Mouse (Mus musculus) forebrain, embryonic 16.5 days (tissue): ENCODE data around the gene Igfbp7. TPM values are rescaled to one million over a fixed set of nuclear protein-coding genes. Genes with fewer than 3 reads are reported as not detected.

Experiments
- ATAC-seq: fragments of 200-750 bp; cut with Nextera tagmentation; 2 replicates; pipeline ENCODE4 v1.8.0; 2017; ENCODE audit warnings: mild to moderate bottlenecking, moderate library complexity
- H3K27ac ChIP-seq: fragments of 300-500 bp; sonication (generic); 2 replicates; pipeline ENCODE4 v1.5.1; 2014; ENCODE audit warnings: low read length, control low read depth
- H3K27me3 ChIP-seq: fragments of 300-500 bp; sonication (generic); replicated peaks from 2 replicates; pipeline ENCODE4 v1.6.1; 2014; ENCODE audit warnings: low read length; ENCODE audit not compliant: control insufficient read depth, insufficient read depth
- H3K36me3 ChIP-seq: fragments of 300-500 bp; sonication (generic); 2 replicates; pipeline ENCODE4 v1.6.1; 2014; ENCODE audit not compliant: control insufficient read depth, insufficient read depth
- H3K4me1 ChIP-seq: fragments of 300-500 bp; sonication (generic); replicated peaks from 2 replicates; pipeline ENCODE4 v1.6.1; 2014; ENCODE audit warnings: low read length; ENCODE audit not compliant: control insufficient read depth, insufficient read depth
- H3K4me2 ChIP-seq: fragments of 300-500 bp; sonication (generic); 2 replicates; pipeline ENCODE4 v1.6.1; 2014; ENCODE audit warnings: mild to moderate bottlenecking, low read length, control low read depth
- H3K4me3 ChIP-seq: fragments of 300-500 bp; sonication (generic); replicated peaks from 2 replicates; pipeline ENCODE4 v1.5.1; 2014; ENCODE audit warnings: mild to moderate bottlenecking, low read length, control low read depth
- H3K9ac ChIP-seq: fragments of 300-500 bp; sonication (generic); replicated peaks from 2 replicates; pipeline ENCODE4 v1.6.1; 2014; ENCODE audit warnings: low read depth, low read length, control low read depth
- H3K9me3 ChIP-seq: fragments of 300-500 bp; sonication (generic); 2 replicates; pipeline ENCODE4 v1.6.1; 2016; ENCODE audit warnings: low read length; ENCODE audit not compliant: control insufficient read depth
- WGBS: fragments of 180-500 bp; shearing (Covaris S2); extraction: QIAGEN DNeasy Blood & Tissue Kit; methylation state at CpG from one replicate; pipeline ENCODE4 v1.1.7; 2014; 5-methylcytosine and 5-hydroxymethylcytosine counted together
- polyA plus RNA-seq: library from polyadenylated mRNA; unstranded; fragments of >200 nt; fragmentation: Nextera tagmentation; extraction: Ambion mirVana; gene quantifications from 2 replicates; pipeline ENCODE4 v1.2.1, GENCODE M21; 2015

Igfbp7 gene
- polyA plus RNA-seq, 1 experiment from 2014 or later = 55.8 TPM

DNA sequence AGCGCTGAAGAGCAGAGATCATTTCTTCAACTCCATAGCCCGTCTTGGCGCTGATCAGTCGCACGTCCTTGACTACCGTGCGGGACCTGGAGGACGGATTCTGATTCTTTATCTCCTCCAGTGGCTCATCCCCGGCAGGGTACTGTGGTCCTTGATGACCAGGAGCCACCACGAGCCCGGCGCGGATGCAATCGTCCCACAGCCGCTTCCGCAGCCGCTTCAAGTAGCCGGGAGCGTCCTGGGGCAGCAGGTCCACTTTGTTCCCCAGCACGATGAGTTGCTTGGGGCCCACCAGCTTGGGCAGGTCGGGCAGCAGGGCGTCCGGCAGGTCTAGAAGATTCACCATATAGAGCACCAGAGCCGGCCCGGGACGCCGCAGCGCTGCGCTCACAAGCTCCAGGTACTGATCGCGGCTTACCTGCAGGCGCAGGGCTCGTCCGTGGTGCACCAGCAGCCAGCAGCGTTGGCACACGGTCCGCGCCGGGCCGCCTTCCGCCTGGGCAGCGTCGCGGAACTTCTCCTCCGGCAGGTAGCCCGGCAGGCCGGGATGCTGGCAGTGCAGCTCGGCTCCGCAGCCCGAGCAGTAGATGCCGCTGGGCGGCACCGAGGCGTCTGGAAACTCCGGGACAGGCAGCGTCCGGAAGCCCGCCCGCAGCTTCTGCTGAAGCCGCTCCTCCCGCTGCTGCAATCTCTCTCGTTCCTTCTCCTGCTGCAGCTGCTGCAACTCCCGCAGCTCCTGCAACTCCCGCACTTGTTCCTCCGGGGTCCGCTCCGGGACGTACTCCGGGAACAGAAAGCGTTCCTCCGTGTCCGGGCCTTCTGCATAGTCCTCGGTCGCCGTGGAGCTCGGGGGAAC, 98.6 kb downstream of the Igfbp7 start:
- Histone ChIP-seq H3K4me3 (peak overlapping the region; percentile 88), H3K36me3 (peaks cover 5% of the 10 kb centered on the region; the same call in 1 of the 2 replicates), H3K4me1 (peaks cover 23% of the 10 kb centered on the region), H3K27me3 (no peaks in the 10 kb centered on the region), H3K9me3 (no peaks in the 10 kb centered on the region), H3K9ac (peak overlapping the region; percentile 88), H3K4me2 (peak overlapping the region; percentile 97), H3K27ac (peak overlapping the region; percentile 96)
- under 1% methylated on average over 75 of the region's 76 CpGs for WGBS
- peak; percentile 21 for ATAC-seq

DNA sequence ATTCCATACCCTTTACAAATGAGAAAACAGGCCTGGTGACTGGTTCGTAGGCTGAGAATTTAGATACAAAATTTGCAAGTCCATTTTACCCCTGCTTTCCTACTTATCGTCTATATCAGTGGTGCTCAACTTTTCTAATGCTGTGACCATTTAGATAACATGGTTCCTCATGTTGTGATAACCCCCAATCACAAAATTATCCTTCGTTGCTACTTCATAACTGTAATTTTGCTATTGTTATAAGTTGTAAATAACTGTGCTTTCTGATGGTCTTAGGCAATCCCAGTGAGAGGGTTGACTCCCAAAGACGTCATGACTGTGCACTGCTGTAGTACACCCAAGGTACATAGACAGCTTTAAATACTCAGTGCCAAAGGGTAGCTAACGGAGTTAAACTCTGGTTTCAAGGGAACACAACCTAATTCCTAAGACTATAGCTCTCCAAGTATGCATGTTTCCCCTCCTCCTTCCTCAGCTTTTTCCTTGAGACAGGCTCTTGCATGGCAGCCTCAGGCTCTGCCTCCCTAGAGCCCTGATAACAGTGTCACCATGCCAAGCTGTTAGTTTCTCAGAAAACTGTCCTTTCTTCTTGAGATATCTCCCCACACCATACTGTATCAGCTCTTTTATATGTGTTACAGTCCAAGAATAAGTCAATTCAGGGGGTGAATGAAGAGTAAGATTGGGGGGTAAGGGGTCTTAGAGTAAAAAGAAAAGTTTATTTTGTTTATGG, 99.9 kb downstream of the Igfbp7 start:
- peaks cover 5% of the 10 kb centered on the region; the same call in 1 of the 2 replicates for H3K36me3 ChIP-seq
- no peak overlapping the region for H3K27ac ChIP-seq
- no peak for ATAC-seq
- H3K4me2 ChIP-seq = peak overlapping the region; percentile 97
- H3K27me3 ChIP-seq = no peaks in the 10 kb centered on the region
- 74% methylated on average over 5 of the region's 5 CpGs for WGBS
- peaks cover 23% of the 10 kb centered on the region for H3K4me1 ChIP-seq
- peak overlapping the region; percentile 32 for H3K9ac ChIP-seq
- no peaks in the 10 kb centered on the region for H3K9me3 ChIP-seq
- H3K4me3 ChIP-seq = peak overlapping the region; percentile 88

DNA sequence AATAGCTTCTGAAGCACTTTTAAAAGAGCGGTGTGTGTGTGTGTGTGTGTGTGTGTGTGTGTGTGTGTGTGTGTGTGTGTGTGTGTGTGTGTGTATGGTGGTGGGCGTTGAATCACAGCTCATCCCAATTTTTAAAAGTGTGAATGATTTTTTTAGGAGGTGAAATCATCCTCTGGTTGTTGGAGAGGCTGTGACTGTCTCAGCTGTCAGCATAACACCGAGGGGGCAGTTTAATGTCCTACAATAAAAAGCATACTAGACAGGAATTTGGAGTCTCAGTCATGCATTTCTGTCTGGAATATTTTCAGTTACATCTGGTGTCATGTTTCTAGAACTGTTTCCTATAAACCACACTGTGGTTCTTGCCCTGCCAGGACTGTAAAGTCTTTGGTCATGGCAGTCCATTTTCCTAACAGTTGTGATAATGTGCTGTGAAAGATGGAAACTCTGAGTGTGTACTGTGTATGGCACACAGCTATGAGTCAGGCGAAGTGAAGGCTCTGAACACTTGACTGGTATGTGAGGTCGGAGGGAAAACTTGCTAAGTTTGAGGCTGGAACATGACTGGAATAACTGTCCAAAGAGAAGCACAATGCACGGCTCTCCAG, 106.4 kb downstream of the Igfbp7 start:
- no peak overlapping the region for H3K4me3 ChIP-seq
- 92% methylated on average over 6 of the region's 6 CpGs for WGBS
- H3K9ac ChIP-seq = no peak overlapping the region
- ATAC-seq = no peak
- H3K4me1 ChIP-seq = no peaks in the 10 kb centered on the region
- H3K27me3 ChIP-seq = no peaks in the 10 kb centered on the region
- H3K4me2 ChIP-seq = no peak overlapping the region
- H3K27ac ChIP-seq = no peak overlapping the region
- H3K9me3 ChIP-seq = no peaks in the 10 kb centered on the region
- peaks cover 21% of the 10 kb centered on the region for H3K36me3 ChIP-seq

DNA sequence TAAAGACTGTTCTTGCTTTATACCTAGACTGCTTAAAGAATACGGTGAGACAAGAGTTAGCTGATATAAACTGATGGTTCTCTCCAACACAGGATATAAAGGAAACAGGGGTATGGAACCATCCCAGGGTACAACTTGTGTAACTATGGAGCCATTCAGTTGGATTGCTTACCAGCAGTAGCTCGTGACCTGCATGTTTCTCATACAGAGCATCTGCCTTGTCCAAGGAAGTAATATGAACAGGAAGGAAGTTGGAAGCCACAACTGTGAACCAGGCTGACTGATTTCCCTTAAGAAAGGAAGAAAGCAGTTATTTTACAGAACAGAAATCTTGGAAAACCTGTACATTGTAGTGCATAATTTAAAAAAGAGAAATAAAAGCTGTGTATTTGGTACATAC, 108.4 kb downstream of the Igfbp7 start:
- 90% methylated on average over 2 of the region's 2 CpGs for WGBS
- peaks cover 19% of the 10 kb centered on the region for H3K36me3 ChIP-seq
- no peak for ATAC-seq

More for the DNA sequence above, 108.4 kb downstream of the Igfbp7 start:
- H3K4me1 ChIP-seq = no peaks in the 10 kb centered on the region
- no peaks in the 10 kb centered on the region for H3K9me3 ChIP-seq
- no peak overlapping the region for H3K9ac ChIP-seq
- H3K27me3 ChIP-seq = no peaks in the 10 kb centered on the region
- H3K4me3 ChIP-seq = no peak overlapping the region
- no peak overlapping the region for H3K27ac ChIP-seq
- no peak overlapping the region for H3K4me2 ChIP-seq

Other genes with a start within 250 kb of the Igfbp7 start
- 0.35 and 0.61 TPM in 2 replicates for gene Spink2, start 196.6 kb downstream of the Igfbp7 start, polyA plus RNA-seq
- 6.7 and 8.1 TPM in 2 replicates for gene Rest, start 142.6 kb downstream of the Igfbp7 start, polyA plus RNA-seq
- gene Noa1, start 98.0 kb downstream of the Igfbp7 start, polyA plus RNA-seq = 41.0 and 46.7 TPM in 2 replicates
- gene Polr2b, start 97.9 kb downstream of the Igfbp7 start, polyA plus RNA-seq = 74.8 and 84.3 TPM in 2 replicates